Mouse (Mus musculus) monocyte, adult 5-6 weeks (primary cell): ENCODE results near the gene Dnajb1. TPM values are rescaled to one million over a fixed set of nuclear protein-coding genes. Genes with fewer than 3 reads are reported as not detected.
"Not testable (repeated sequence)": the region's sequence is repeated elsewhere in the genome, so short reads cannot be mapped to it uniquely, and the experiment has no call there.

Experiments used
- ATAC-seq: fragments of 153-309, 156-312 bp; replicated peaks from 2 replicates; pipeline ENCODE4 v1.8.0; 2017; ENCODE audit warnings: mild to moderate bottlenecking; ENCODE audit not compliant: low TSS enrichment, insufficient number of reproducible peaks, severe bottlenecking, poor library complexity, low FRiP score
- total RNA-seq: library from RNA; stranded (forward); fragments of 200-1000, 200-491, 200-594 nt; gene quantifications from 3 replicates; pipeline ENCODE4 v1.2.3, GENCODE M21; 2017

The Dnajb1 gene
- total RNA-seq, 1 experiment from 2014 or later = 38.5 TPM

- no peak for ATAC-seq
Observed at GRCm38 (mm10) chr8:83576516-83576895, 31.5 kb upstream of the Dnajb1 start.

GRCm38 (mm10) chr8:83576921-83577320 is 31.1 kb upstream of the Dnajb1 start:
- no peak for ATAC-seq

- no peak for ATAC-seq
Observed at GRCm38 (mm10) chr8:83577384-83577791, 30.6 kb upstream of the Dnajb1 start.

GRCm38 (mm10) chr8:83578131-83579055 is 29.6 kb upstream of the Dnajb1 start:
- no peak for ATAC-seq

- ATAC-seq = no peak
Observed at GRCm38 (mm10) chr8:83579676-83580075, 28.3 kb upstream of the Dnajb1 start.

- no peak for ATAC-seq
Observed at GRCm38 (mm10) chr8:83580826-83581225, 27.2 kb upstream of the Dnajb1 start.

GRCm38 (mm10) chr8:83582226-83582625 is 25.8 kb upstream of the Dnajb1 start:
- ATAC-seq = no peak

GRCm38 (mm10) chr8:83583236-83583635 is 24.8 kb upstream of the Dnajb1 start:
- no peak for ATAC-seq

- ATAC-seq = no peak
Observed at GRCm38 (mm10) chr8:83584771-83585170, 23.2 kb upstream of the Dnajb1 start.

- no peak for ATAC-seq
Observed at GRCm38 (mm10) chr8:83585333-83585732, 22.7 kb upstream of the Dnajb1 start.

GRCm38 (mm10) chr8:83587644-83588043 is 20.3 kb upstream of the Dnajb1 start:
- ATAC-seq = no peak

GRCm38 (mm10) chr8:83588886-83589285 is 19.1 kb upstream of the Dnajb1 start:
- ATAC-seq = no peak

GRCm38 (mm10) chr8:83590488-83591023 is 17.4 kb upstream of the Dnajb1 start:
- ATAC-seq = no peak

- ATAC-seq = no peak
Observed at GRCm38 (mm10) chr8:83592682-83593081, 15.3 kb upstream of the Dnajb1 start.

- no peak for ATAC-seq
Observed at GRCm38 (mm10) chr8:83593325-83594166, 14.4 kb upstream of the Dnajb1 start.

- ATAC-seq = peak; percentile 96
Observed at GRCm38 (mm10) chr8:83594167-83595049, 13.6 kb upstream of the Dnajb1 start.

- not testable (repeated sequence) for ATAC-seq
Observed at GRCm38 (mm10) chr8:83595050-83595345, 13.0 kb upstream of the Dnajb1 start.

GRCm38 (mm10) chr8:83596369-83596768 is 11.6 kb upstream of the Dnajb1 start:
- ATAC-seq = no peak

GRCm38 (mm10) chr8:83598146-83598545 is 9.8 kb upstream of the Dnajb1 start:
- ATAC-seq = no peak
